Mouse (Mus musculus) Patski (cell line): ENCODE results near the gene Gtdc1. TPM values are rescaled to one million over a fixed set of nuclear protein-coding genes. Genes with fewer than 3 reads are reported as not detected.

Experiments used
- ATAC-seq: fragments of 100-300 bp; one replicate; pipeline ENCODE4 v1.8.0; 2021
- CTCF ChIA-PET: fragments of 350-600 bp; sonication (Branson Sonifier 250); formaldehyde crosslinking; loops from one replicate; lab custom pipeline; 2022; ENCODE audit warnings: inconsistent platforms; lab: Charles Lee
- POLR2A ChIA-PET: fragments of 350-600 bp; sonication (Branson Sonifier 250); formaldehyde crosslinking; loops from one replicate; lab custom pipeline; 2022; ENCODE audit warnings: antibody characterized with exemption, inconsistent platforms; lab: Charles Lee
- DNase-seq: peaks from one replicate; pipeline ENCODE4 v3.0.0-alpha.2; 2011; ENCODE audit warnings: low read depth, low spot score
- H3K27me3 ChIP-seq: fragments of 371-371 bp; one replicate; pipeline ENCODE4 v1.5.1; 2021
- CTCF ChIP-seq: fragments of 100-300 bp; IDR thresholded peaks from one replicate; pipeline ENCODE4 v1.5.1; 2021
- in situ Hi-C: fragments of 300-500 bp; cut with MboI; formaldehyde crosslinking; loops from 3 replicates; pipeline ENCODE4 v1.11.1; 2018; ENCODE audit warnings: low pct_unique_long_range_greater_than_20kb, mixed read lengths
- polyA plus RNA-seq: library from polyadenylated mRNA; unstranded; gene quantifications from one replicate; pipeline ENCODE4 v1.2.3, GENCODE M21; 2021

The Gtdc1 gene
- polyA plus RNA-seq, 1 experiment from 2014 or later: 12.2 TPM

- no peak for DNase-seq
- in situ Hi-C loops: no loop called here
- CTCF ChIA-PET: interaction anchor here (0.9 kb wide), 2 partner anchors 9 to 25 kb away, joined by 3 to 4 read pairs; no protein-coding TSS in a partner anchor
- TF ChIP-seq CTCF: no peak
- POLR2A ChIA-PET: no interaction called here
- H3K27me3 ChIP-seq: no peaks in the 10 kb centered on the region
- ATAC-seq: no peak
Measured at GRCm38 (mm10) chr2:44804497-44804896, 123.0 kb downstream of the Gtdc1 start.

GRCm38 (mm10) chr2:44801361-44801760 lies 126.1 kb downstream of the Gtdc1 start:
- in situ Hi-C loops: no loop called here
- ChIA-PET CTCF (no interaction called here), POLR2A (no interaction called here)
- TF ChIP-seq CTCF: no peak
- ATAC-seq: no peak
- H3K27me3 ChIP-seq: no peaks in the 10 kb centered on the region
- DNase-seq: no peak

- DNase-seq: no peak
- ATAC-seq: no peak
- ChIA-PET POLR2A (no interaction called here), CTCF (no interaction called here)
- no peak for TF ChIP-seq CTCF
- no peaks in the 10 kb centered on the region for H3K27me3 ChIP-seq
- in situ Hi-C loops: no loop called here
Measured at GRCm38 (mm10) chr2:44791840-44792239, 135.6 kb downstream of the Gtdc1 start.

- ATAC-seq (no peak), DNase-seq (no peak)
- TF ChIP-seq CTCF: no peak
- H3K27me3 ChIP-seq: no peaks in the 10 kb centered on the region
- CTCF ChIA-PET: no interaction called here
- in situ Hi-C loops: no loop called here
- POLR2A ChIA-PET: no interaction called here
Measured at GRCm38 (mm10) chr2:44791134-44791533, 136.3 kb downstream of the Gtdc1 start.

- DNase-seq (no peak), ATAC-seq (no peak)
- in situ Hi-C loops: no loop called here
- ChIA-PET POLR2A (no interaction called here), CTCF (no interaction called here)
- TF ChIP-seq CTCF: no peak
- no peaks in the 10 kb centered on the region for H3K27me3 ChIP-seq
Measured at GRCm38 (mm10) chr2:44782746-44783145, 144.7 kb downstream of the Gtdc1 start.

- CTCF ChIA-PET: no interaction called here
- in situ Hi-C loops: no loop called here
- ATAC-seq: no peak
- POLR2A ChIA-PET: no interaction called here
- DNase-seq: no peak
- no peak for TF ChIP-seq CTCF
- no peaks in the 10 kb centered on the region for H3K27me3 ChIP-seq
Measured at GRCm38 (mm10) chr2:44780961-44781360, 146.5 kb downstream of the Gtdc1 start.

DNA sequence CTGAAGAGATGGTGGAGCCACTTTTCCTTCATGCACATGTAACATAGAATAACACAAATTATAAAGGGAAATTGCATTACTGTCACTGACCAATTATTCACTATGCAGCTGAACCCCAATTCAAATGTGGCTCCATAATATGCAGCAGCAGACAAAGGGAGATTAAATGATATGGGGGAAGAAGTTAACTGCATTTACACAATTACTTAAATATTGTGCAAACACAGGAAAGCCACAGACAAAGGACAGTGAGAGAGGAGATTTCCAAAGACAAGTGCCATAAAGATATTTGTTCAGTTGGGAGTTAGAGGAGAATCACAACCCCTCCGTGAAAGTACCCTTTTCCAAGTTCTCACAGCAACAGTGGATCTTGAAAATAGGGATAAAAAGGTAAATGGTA lies 163.6 kb downstream of the Gtdc1 start:
- H3K27me3 ChIP-seq: no peaks in the 10 kb centered on the region
- in situ Hi-C loops: no loop called here
- TF ChIP-seq CTCF: no peak
- ATAC-seq: no peak
- ChIA-PET CTCF (no interaction called here), POLR2A (no interaction called here)
- no peak for DNase-seq

DNA sequence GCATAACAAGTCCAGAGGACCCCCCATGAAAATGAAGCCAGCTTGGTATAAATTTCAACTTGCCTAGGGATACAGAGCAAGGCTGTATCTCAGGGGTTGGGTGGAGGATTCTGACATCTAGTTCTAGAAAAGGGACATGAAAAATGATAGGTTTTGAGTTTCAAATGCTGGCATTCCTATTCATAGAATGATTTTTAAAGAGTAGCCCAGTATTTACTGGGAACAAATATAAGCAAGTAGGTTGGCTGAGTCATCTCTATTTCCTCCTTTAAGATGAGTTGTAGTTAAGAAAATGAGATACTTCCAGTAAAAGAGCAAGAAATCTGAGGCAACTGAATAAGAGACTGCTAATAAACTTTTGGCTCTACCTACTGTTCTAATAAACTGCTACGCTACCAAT lies 190.8 kb downstream of the Gtdc1 start:
- ChIA-PET CTCF (interaction anchor here (1.1 to 1.5 kb wide), 2 partner anchors 12 to 32 kb away, joined by 3 to 4 read pairs; no protein-coding TSS in a partner anchor), POLR2A (interaction anchor here (0.6 kb wide), 1 partner anchor 367 kb away, joined by 3 read pairs; no protein-coding TSS in a partner anchor)
- in situ Hi-C loops: no loop called here
- no peak for TF ChIP-seq CTCF
- no peak for DNase-seq
- ATAC-seq: no peak
- no peaks in the 10 kb centered on the region for H3K27me3 ChIP-seq

DNA sequence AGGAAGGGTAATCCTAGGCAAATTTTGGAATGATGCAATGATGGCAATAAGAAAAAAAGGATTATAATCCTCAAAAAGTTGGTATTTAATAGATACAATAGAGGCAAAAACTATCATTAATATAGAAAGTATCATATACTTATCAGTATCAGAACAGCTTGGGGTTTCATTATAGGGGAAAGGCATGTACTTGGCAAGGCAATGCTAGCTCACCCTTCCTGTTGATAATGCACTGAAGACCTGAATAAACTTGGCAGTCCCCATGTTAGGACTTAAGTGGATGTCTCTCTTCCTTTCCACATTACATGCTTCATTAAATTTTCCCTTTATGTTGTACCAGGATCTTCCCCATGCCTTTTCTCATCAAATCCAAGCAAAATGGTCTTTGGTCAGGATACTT lies 206.0 kb downstream of the Gtdc1 start:
- CTCF ChIA-PET: interaction anchor here (1.5 kb wide), 1 partner anchor 9 kb away, joined by 6 read pairs; no protein-coding TSS in a partner anchor
- H3K27me3 ChIP-seq: no peaks in the 10 kb centered on the region
- DNase-seq: no peak
- ATAC-seq: no peak
- no peak for TF ChIP-seq CTCF
- in situ Hi-C loops: no loop called here
- POLR2A ChIA-PET: no interaction called here

GRCm38 (mm10) chr2:44705883-44706615 lies 221.4 kb downstream of the Gtdc1 start:
- no peaks in the 10 kb centered on the region for H3K27me3 ChIP-seq
- in situ Hi-C loops: no loop called here
- DNase-seq (no peak), ATAC-seq (no peak)
- CTCF ChIA-PET: no interaction called here
- no peak for TF ChIP-seq CTCF
- POLR2A ChIA-PET: no interaction called here

DNA sequence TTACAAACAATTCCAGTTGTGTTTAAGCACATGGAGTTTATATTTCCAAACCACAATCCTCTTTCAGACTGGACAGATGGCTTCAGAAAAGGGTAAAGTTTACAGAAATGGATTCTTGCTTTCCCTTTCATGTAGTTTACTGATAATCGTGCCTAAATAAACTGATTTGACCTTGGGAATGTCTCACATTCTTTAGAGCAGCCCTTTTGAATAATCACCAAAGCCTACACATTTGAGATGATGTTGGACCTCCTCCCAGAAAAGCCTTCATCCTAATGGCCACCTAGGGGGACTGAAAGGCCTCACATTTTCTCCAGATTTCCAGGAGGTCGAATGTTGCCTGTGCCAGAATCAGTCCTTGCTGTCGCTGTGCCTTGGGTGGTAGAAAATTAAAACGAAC lies 227.2 kb downstream of the Gtdc1 start:
- no peaks in the 10 kb centered on the region for H3K27me3 ChIP-seq
- no peak for ATAC-seq
- DNase-seq: no peak
- CTCF ChIA-PET: interaction anchor here (1.4 kb wide), 1 partner anchor 10 kb away, joined by 3 read pairs; no protein-coding TSS in a partner anchor
- POLR2A ChIA-PET: no interaction called here
- no peak for TF ChIP-seq CTCF
- in situ Hi-C loops: no loop called here

DNA sequence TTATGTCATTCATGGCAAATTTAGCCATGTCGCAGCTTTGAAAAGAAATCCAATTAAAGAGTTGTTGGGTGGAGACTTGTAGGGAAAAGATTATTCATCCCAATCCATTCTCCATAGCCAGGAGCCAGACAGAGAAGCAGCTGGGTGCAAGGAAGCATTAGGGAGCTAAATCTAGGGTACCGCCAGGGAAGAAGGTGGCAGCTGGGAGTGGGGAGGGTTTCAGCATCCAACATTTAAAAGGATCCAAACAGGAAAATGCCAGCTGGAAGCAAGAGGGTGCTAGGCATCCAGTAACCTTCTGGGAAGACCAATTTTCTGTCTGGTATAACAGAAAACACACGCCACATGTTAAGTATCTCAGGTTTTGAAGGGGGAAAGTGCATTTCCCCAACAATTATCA lies 231.0 kb downstream of the Gtdc1 start:
- H3K27me3 ChIP-seq: no peaks in the 10 kb centered on the region
- no peak for TF ChIP-seq CTCF
- no peak for ATAC-seq
- CTCF ChIA-PET: no interaction called here
- DNase-seq: no peak
- POLR2A ChIA-PET: no interaction called here
- in situ Hi-C loops: no loop called here
